Mouse (Mus musculus) CH12.LX (cell line): ENCODE data around the gene Zmym2.

ENCODE experiments used
- BHLHE40 ChIP-seq: IDR thresholded peaks from 2 replicates; pipeline ENCODE4 v1.6.1; 2011; ENCODE audit warnings: mild to moderate bottlenecking, low read depth, low read length, improper control_type of control experiment
- CHD1 ChIP-seq: IDR thresholded peaks from 2 replicates; pipeline ENCODE4 v1.6.1; 2012; ENCODE audit warnings: low read depth, low read length, improper control_type of control experiment, inconsistent platforms
- CTCF ChIP-seq, 2 experiments: IDR thresholded peaks in 1 of 2; conservative IDR thresholded peaks in 1 of 2; 2 replicates each; pipeline ENCODE4 v1.5.1; 2011 to 2012; ENCODE audit warnings: low read depth in 2 of 2, low read length in 2 of 2, improper control_type of control experiment in 1 of 2, inconsistent platforms in 1 of 2, mild to moderate bottlenecking in 1 of 2, moderate library complexity in 1 of 2
- E2F4 ChIP-seq: IDR thresholded peaks from 2 replicates; pipeline ENCODE4 v1.6.1; 2011; ENCODE audit warnings: low read depth, low read length, improper control_type of control experiment; ENCODE audit not compliant: insufficient replicate concordance
- EP300 ChIP-seq: IDR thresholded peaks from 2 replicates; pipeline ENCODE4 v1.6.1; 2011; ENCODE audit warnings: low read length, improper control_type of control experiment
- HCFC1 ChIP-seq: IDR thresholded peaks from 2 replicates; pipeline ENCODE4 v1.6.1; 2012; ENCODE audit warnings: low read depth, mild to moderate bottlenecking, inconsistent platforms, low read length, improper control_type of control experiment
- MEF2A ChIP-seq: IDR thresholded peaks from 2 replicates; pipeline ENCODE4 v1.6.1; 2014; ENCODE audit warnings: low read depth, mild to moderate bottlenecking, inconsistent platforms, low read length, improper control_type of control experiment, borderline replicate concordance
- POLR2A ChIP-seq: IDR thresholded peaks from 2 replicates; pipeline ENCODE4 v1.6.1; 2011; ENCODE audit warnings: low read depth, mild to moderate bottlenecking, improper control_type of control experiment, low read length
- USF1 ChIP-seq: IDR thresholded peaks from 2 replicates; pipeline ENCODE4 v1.6.1; 2014; ENCODE audit warnings: low read depth, mild to moderate bottlenecking, inconsistent platforms, low read length, improper control_type of control experiment
- USF2 ChIP-seq: conservative IDR thresholded peaks from 2 replicates; pipeline ENCODE4 v1.6.1; 2011; ENCODE audit warnings: low read depth, low read length, improper control_type of control experiment
- ZC3H11A ChIP-seq: IDR thresholded peaks from 2 replicates; pipeline ENCODE4 v1.6.1; 2012; ENCODE audit warnings: low read depth, mild to moderate bottlenecking, inconsistent platforms, low read length, improper control_type of control experiment
- ZMIZ1 ChIP-seq: IDR thresholded peaks from 2 replicates; pipeline ENCODE4 v1.6.1; 2012; ENCODE audit warnings: low read depth, mild to moderate bottlenecking, inconsistent platforms, low read length, improper control_type of control experiment

DNA sequence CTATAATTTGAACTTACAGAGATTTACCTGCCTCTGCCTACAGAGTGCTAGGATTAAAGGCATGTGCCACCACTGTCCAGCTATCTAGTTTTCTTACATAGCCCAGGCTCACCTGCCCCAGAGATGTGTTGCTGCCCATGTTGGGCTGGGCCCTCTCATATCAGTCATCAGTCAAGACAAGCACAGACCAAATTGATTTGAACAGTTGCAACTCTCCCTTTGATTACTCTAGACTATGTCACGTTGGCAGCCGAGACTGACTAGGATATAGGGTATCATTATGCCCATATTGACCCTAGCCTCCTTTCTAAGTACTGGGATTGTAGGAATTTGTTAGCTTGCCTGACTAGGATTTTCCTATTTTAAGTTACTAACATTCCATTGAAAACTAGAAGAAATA is 8.0 kb downstream of the Zmym2 start:
- TF ChIP-seq EP300 (no peak), CTCF (conservative IDR thresholded peaks at IDR 0.05 in 1 of 2, IDR thresholded peaks at IDR 0.05 in 1 of 2; ENCODE audit: low read depth in 2 of 2, low read length in 2 of 2) (no peak), USF2 (no peak), USF1 (no peak), ZMIZ1 (no peak), HCFC1 (no peak), POLR2A (no peak), CHD1 (no peak), BHLHE40 (no peak), MEF2A (no peak), ZC3H11A (no peak), E2F4 (no peak)
